Mouse (Mus musculus): ENCODE data around the gene Syt15. TPM values are rescaled to one million over a fixed set of nuclear protein-coding genes. Genes with fewer than 3 reads are reported as not detected.

Gene Syt15
- polyA plus RNA-seq, 1 experiment from 2014 or later = 0.35 TPM

- H3K9me3 ChIP-seq (ENCODE audit: control insufficient read depth, low read length) = no peaks in the 10 kb centered on the region
- H3K36me3 ChIP-seq (ENCODE audit: control insufficient read depth, insufficient read depth, low read length) = no peaks in the 10 kb centered on the region
- no peak overlapping the region for H3K4me3 ChIP-seq (ENCODE audit: low read depth, low read length)
- H3K9ac ChIP-seq (ENCODE audit: low read length) = no peak overlapping the region
- ATAC-seq (replicated peaks; ENCODE audit: low FRiP score) = no peak
- no peak overlapping the region for H3K27ac ChIP-seq (ENCODE audit: low read depth, low read length)
- WGBS = 82% methylated on average over 5 of the region's 5 CpGs
- no peak overlapping the region for H3K4me2 ChIP-seq (ENCODE audit: low read depth, low read length, severe bottlenecking)
- no peak for DNase-seq (ENCODE audit: low spot score)
- 0 out of 2 replicates have a peak, but pooled peaks cover 8% of the 10 kb centered on the region for H3K27me3 ChIP-seq (ENCODE audit: control insufficient read depth, insufficient read depth, low read length)
- peaks cover 2% of the 10 kb centered on the region; the same call in 1 of the 2 replicates for H3K4me1 ChIP-seq (replicated peaks; ENCODE audit: control insufficient read depth, insufficient read depth, low read length)
These were observed 1.0 kb downstream of the Syt15 start for GRCm38 (mm10) chr14:34220426-34220825.

DNA sequence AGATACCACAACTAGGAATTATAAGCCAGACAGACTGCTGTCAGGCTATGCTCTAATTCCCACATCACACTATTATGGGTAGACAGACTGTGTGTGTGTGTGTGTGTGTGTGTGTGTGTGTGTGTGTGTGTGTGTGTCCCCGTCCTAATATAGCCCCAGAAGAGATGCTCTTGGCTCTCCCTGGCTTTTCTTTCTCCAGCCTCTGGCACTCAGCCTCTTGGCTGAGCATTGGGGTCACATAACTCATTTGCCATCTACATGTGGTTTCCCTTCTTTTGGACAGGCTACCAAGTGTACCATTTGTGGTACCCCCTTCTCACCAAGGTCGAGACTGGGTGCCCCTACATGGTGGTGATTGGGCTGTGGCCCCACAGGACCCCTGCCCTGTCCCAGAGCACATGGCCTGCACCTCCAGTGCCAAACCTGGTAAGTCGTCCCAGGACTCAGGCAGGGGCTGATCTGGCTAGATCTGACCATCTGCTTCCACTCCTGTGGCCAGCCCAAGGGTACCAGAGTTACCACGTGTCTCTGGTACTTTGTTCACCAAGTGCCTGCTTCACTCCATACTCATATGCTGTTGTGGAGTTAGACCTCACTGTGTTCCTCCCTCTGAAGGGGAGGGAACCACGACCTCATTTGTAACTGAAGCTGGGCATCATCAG, 2.2 kb downstream of the Syt15 start:
- no peaks in the 10 kb centered on the region for H3K9me3 ChIP-seq (ENCODE audit: control insufficient read depth, low read length)
- 79% methylated on average over 5 of the region's 5 CpGs for whole genome bisulfite sequencing
- no peak overlapping the region for H3K4me2 ChIP-seq (ENCODE audit: low read depth, low read length, severe bottlenecking)
- ATAC-seq (replicated peaks; ENCODE audit: low FRiP score) (no peak), DNase-seq (ENCODE audit: low spot score) (no peak)
- H3K27me3 ChIP-seq (ENCODE audit: control insufficient read depth, insufficient read depth, low read length) = 0 out of 2 replicates have a peak, but pooled peaks cover 8% of the 10 kb centered on the region
- no peak overlapping the region for H3K4me3 ChIP-seq (ENCODE audit: low read depth, low read length)
- peaks cover 2% of the 10 kb centered on the region; the same call in 1 of the 2 replicates for H3K4me1 ChIP-seq (replicated peaks; ENCODE audit: control insufficient read depth, insufficient read depth, low read length)
- no peak overlapping the region for H3K27ac ChIP-seq (ENCODE audit: low read depth, low read length)
- H3K9ac ChIP-seq (ENCODE audit: low read length) = no peak overlapping the region
- no peaks in the 10 kb centered on the region for H3K36me3 ChIP-seq (ENCODE audit: control insufficient read depth, insufficient read depth, low read length)

DNA sequence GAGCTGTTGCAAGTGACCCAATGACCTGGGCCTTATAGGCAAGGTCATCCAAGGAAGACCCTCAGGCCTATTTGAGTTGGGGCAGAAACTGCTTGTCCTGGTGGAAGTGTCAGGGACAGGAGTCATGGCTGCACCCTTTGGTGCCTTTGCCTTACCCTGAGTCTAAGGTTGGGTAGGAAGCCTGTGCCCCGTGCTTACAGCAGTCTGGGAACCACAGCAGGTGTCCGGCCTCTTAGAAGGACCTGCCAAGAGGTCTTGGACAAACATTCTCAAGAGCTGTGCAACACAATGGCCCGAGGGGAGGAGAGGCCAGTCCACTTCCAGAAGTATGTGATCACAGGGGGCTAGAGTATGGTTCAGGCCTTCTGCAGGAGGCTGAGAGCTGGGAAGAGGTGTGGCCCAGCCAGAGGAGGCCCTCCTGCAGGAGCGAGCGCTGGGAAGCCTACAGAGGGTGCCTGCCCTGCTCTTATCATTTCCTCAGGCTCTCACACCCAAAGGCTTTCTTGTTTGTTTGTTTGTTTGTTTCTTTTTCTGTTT, 4.0 kb downstream of the Syt15 start:
- Histone ChIP-seq H3K4me1 (replicated peaks; ENCODE audit: control insufficient read depth, insufficient read depth, low read length) (peaks cover 2% of the 10 kb centered on the region; the same call in 1 of the 2 replicates), H3K27ac (ENCODE audit: low read depth, low read length) (no peak overlapping the region), H3K36me3 (ENCODE audit: control insufficient read depth, insufficient read depth, low read length) (no peaks in the 10 kb centered on the region), H3K4me3 (ENCODE audit: low read depth, low read length) (no peak overlapping the region), H3K4me2 (ENCODE audit: low read depth, low read length, severe bottlenecking) (no peak overlapping the region), H3K27me3 (ENCODE audit: control insufficient read depth, insufficient read depth, low read length) (0 out of 2 replicates have a peak, but pooled peaks cover 8% of the 10 kb centered on the region), H3K9ac (ENCODE audit: low read length) (no peak overlapping the region), H3K9me3 (ENCODE audit: control insufficient read depth, low read length) (no peaks in the 10 kb centered on the region)
- ATAC-seq (replicated peaks; ENCODE audit: low FRiP score) (no peak), DNase-seq (ENCODE audit: low spot score) (no peak)
- WGBS = 85% methylated on average over 5 of the region's 5 CpGs

- Histone ChIP-seq H3K4me2 (ENCODE audit: low read depth, low read length, severe bottlenecking) (no peak overlapping the region), H3K9me3 (ENCODE audit: control insufficient read depth, low read length) (no peaks in the 10 kb centered on the region), H3K9ac (ENCODE audit: low read length) (no peak overlapping the region), H3K36me3 (ENCODE audit: control insufficient read depth, insufficient read depth, low read length) (no peaks in the 10 kb centered on the region), H3K4me1 (replicated peaks; ENCODE audit: control insufficient read depth, insufficient read depth, low read length) (no peaks in the 10 kb centered on the region), H3K4me3 (ENCODE audit: low read depth, low read length) (no peak overlapping the region), H3K27me3 (ENCODE audit: control insufficient read depth, insufficient read depth, low read length) (no peaks in the 10 kb centered on the region), H3K27ac (ENCODE audit: low read depth, low read length) (no peak overlapping the region)
- 88% methylated on average over 9 of the region's 9 CpGs for WGBS
- no peak for DNase-seq (ENCODE audit: low spot score)
- no peak for ATAC-seq (replicated peaks; ENCODE audit: low FRiP score)
These were observed 6.6 kb downstream of the Syt15 start for GRCm38 (mm10) chr14:34225986-34226385.

DNA sequence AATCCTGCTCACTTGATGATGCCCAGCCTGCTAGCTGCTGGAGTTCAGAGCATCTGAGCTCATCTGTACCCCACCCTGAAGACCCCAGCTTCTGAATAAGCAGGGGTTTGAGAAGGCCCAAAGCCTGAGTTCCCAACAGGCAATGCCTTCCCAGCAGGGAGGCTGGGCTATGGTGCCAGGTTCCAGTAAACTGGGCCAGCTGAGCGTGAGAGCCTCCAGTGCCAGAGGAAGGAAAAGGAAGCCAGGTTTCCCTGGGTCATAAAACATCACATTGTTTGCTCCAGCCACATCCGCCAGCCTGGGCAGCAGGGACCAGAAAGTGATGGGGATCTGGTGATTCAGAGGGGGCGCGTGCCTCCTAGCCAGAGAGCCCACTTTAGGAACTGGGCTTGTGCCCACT, 7.2 kb downstream of the Syt15 start:
- no peak overlapping the region for H3K27ac ChIP-seq (ENCODE audit: low read depth, low read length)
- WGBS = 87% methylated on average over 4 of the region's 4 CpGs

GRCm38 (mm10) chr14:34227981-34228380, 8.6 kb downstream of the Syt15 start:
- Histone ChIP-seq H3K36me3 (ENCODE audit: control insufficient read depth, insufficient read depth, low read length) (no peaks in the 10 kb centered on the region), H3K27me3 (ENCODE audit: control insufficient read depth, insufficient read depth, low read length) (no peaks in the 10 kb centered on the region), H3K4me2 (ENCODE audit: low read depth, low read length, severe bottlenecking) (no peak overlapping the region), H3K4me1 (replicated peaks; ENCODE audit: control insufficient read depth, insufficient read depth, low read length) (no peaks in the 10 kb centered on the region), H3K9ac (ENCODE audit: low read length) (no peak overlapping the region), H3K9me3 (ENCODE audit: control insufficient read depth, low read length) (no peaks in the 10 kb centered on the region), H3K4me3 (ENCODE audit: low read depth, low read length) (no peak overlapping the region), H3K27ac (ENCODE audit: low read depth, low read length) (no peak overlapping the region)
- ATAC-seq (replicated peaks; ENCODE audit: low FRiP score) (no peak), DNase-seq (ENCODE audit: low spot score) (no peak)
- WGBS = 87% methylated on average over 12 of the region's 12 CpGs

More for the DNA sequence above, 7.2 kb downstream of the Syt15 start:
- DNase-seq (ENCODE audit: low spot score) = no peak
- Histone ChIP-seq H3K27me3 (ENCODE audit: control insufficient read depth, insufficient read depth, low read length) (no peaks in the 10 kb centered on the region), H3K9ac (ENCODE audit: low read length) (no peak overlapping the region), H3K36me3 (ENCODE audit: control insufficient read depth, insufficient read depth, low read length) (no peaks in the 10 kb centered on the region), H3K4me2 (ENCODE audit: low read depth, low read length, severe bottlenecking) (no peak overlapping the region), H3K4me3 (ENCODE audit: low read depth, low read length) (no peak overlapping the region), H3K9me3 (ENCODE audit: control insufficient read depth, low read length) (no peaks in the 10 kb centered on the region), H3K4me1 (replicated peaks; ENCODE audit: control insufficient read depth, insufficient read depth, low read length) (no peaks in the 10 kb centered on the region)
- ATAC-seq (replicated peaks; ENCODE audit: low FRiP score) = no peak

DNA sequence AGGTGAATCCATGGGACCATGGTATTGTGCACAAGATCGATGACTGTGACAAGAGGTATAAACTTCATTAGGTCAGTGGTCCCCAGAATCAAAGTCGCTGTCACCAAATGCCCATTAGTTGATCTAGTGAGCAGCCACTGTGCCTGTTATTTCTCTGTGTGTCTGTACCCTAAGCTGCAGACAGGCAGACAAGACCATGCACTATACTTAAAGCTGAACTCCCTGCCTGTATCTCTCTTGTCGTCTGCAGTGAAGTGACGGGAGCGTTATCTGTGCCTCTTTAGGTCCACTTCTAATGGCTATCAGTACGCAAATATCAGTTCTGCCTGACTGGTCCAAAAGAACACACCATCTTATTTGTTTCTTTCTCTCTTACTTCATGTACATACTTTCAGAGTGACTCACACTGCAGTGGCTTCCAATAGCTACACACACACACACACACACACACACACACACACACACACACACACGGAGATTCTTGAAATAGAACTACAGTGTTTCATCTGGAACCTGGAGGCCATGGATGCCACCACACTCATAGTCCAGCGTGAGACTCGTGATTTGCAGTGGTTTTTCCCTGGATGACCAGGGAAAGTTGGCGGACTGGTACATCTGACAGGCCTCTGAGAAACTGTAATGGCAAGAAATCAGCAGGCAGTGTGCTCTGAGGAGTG, 9.6 kb downstream of the Syt15 start:
- no peaks in the 10 kb centered on the region for H3K4me1 ChIP-seq (replicated peaks; ENCODE audit: control insufficient read depth, insufficient read depth, low read length)
- 90% methylated on average over 10 of the region's 10 CpGs for WGBS
- no peak overlapping the region for H3K4me2 ChIP-seq (ENCODE audit: low read depth, low read length, severe bottlenecking)
- no peaks in the 10 kb centered on the region for H3K36me3 ChIP-seq (ENCODE audit: control insufficient read depth, insufficient read depth, low read length)
- ATAC-seq (replicated peaks; ENCODE audit: low FRiP score) (no peak), DNase-seq (ENCODE audit: low spot score) (no peak)
- H3K9ac ChIP-seq (ENCODE audit: low read length) = no peak overlapping the region
- H3K27ac ChIP-seq (ENCODE audit: low read depth, low read length) = no peak overlapping the region
- H3K4me3 ChIP-seq (ENCODE audit: low read depth, low read length) = no peak overlapping the region
- H3K9me3 ChIP-seq (ENCODE audit: control insufficient read depth, low read length) = no peaks in the 10 kb centered on the region
- no peaks in the 10 kb centered on the region for H3K27me3 ChIP-seq (ENCODE audit: control insufficient read depth, insufficient read depth, low read length)

GRCm38 (mm10) chr14:34232340-34232739, 12.9 kb downstream of the Syt15 start:
- Histone ChIP-seq H3K9me3 (ENCODE audit: control insufficient read depth, low read length) (no peaks in the 10 kb centered on the region), H3K4me3 (ENCODE audit: low read depth, low read length) (no peak overlapping the region), H3K27me3 (ENCODE audit: control insufficient read depth, insufficient read depth, low read length) (no peaks in the 10 kb centered on the region), H3K9ac (ENCODE audit: low read length) (no peak overlapping the region), H3K27ac (ENCODE audit: low read depth, low read length) (no peak overlapping the region), H3K4me1 (replicated peaks; ENCODE audit: control insufficient read depth, insufficient read depth, low read length) (no peaks in the 10 kb centered on the region), H3K4me2 (ENCODE audit: low read depth, low read length, severe bottlenecking) (no peak overlapping the region), H3K36me3 (ENCODE audit: control insufficient read depth, insufficient read depth, low read length) (no peaks in the 10 kb centered on the region)
- WGBS = 59% methylated on average over 7 of the region's 7 CpGs
- ATAC-seq (replicated peaks; ENCODE audit: low FRiP score) (no peak), DNase-seq (ENCODE audit: low spot score) (no peak)

All from forebrain, embryonic 11.5 days (tissue).